Mouse (Mus musculus): ENCODE results near the gene St8sia1. TPM values are rescaled to one million over a fixed set of nuclear protein-coding genes. Genes with fewer than 3 reads are reported as not detected.

The St8sia1 gene
- polyA plus RNA-seq, 1 experiment from 2014 or later = 2.3 TPM

GRCm38 (mm10) chr6:142938549-142939345 lies 25.5 kb downstream of the St8sia1 start:
- H3K9ac ChIP-seq (ENCODE audit: low read depth, low read length) = no peak overlapping the region
- H3K9me3 ChIP-seq (replicated peaks; ENCODE audit: low read length) = no peaks in the 10 kb centered on the region
- ATAC-seq (replicated peaks; ENCODE audit: low FRiP score, low read depth) = no peak
- H3K4me1 ChIP-seq (replicated peaks; ENCODE audit: insufficient read depth, low read length) = no peaks in the 10 kb centered on the region
- DNase-seq (ENCODE audit: low spot score) = peak; percentile 50
- H3K4me3 ChIP-seq (replicated peaks; ENCODE audit: low read depth, low read length) = no peak overlapping the region
- H3K27ac ChIP-seq = no peak overlapping the region
- no peak for TF ChIP-seq CTCF (IDR thresholded peaks at IDR 0.05; ENCODE audit: low read depth)
- no peak overlapping the region for H3K4me2 ChIP-seq (ENCODE audit: low read length)
- H3K36me3 ChIP-seq (ENCODE audit: insufficient read depth, low read length) = no peaks in the 10 kb centered on the region
- H3K27me3 ChIP-seq (ENCODE audit: insufficient read depth, low read length) = no peaks in the 10 kb centered on the region
- WGBS = 50% methylated on average over 9 of the region's 9 CpGs

DNA sequence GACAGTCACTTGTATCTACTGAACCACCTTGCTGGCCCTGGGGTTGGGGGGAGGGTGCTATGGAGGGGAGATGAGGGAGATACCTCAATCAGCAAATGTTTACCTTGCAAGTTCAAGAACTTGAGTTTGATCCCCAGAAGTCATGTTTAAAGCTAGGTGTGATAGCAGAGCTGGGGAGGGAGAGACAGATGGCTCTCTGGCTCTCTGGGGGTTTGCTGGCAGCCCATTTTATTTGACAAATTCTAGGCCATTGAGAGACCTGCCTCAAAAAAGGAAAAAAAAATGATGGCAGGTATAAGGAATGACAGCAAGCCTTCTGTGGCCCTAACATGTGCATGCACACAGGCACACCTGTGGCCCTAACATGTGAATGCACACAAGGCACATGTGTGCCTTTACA lies 26.2 kb downstream of the St8sia1 start:
- ATAC-seq (replicated peaks; ENCODE audit: low FRiP score, low read depth) (no peak), DNase-seq (ENCODE audit: low spot score) (no peak)
- Histone ChIP-seq H3K9ac (ENCODE audit: low read depth, low read length) (no peak overlapping the region), H3K4me3 (replicated peaks; ENCODE audit: low read depth, low read length) (no peak overlapping the region), H3K9me3 (replicated peaks; ENCODE audit: low read length) (no peaks in the 10 kb centered on the region), H3K4me1 (replicated peaks; ENCODE audit: insufficient read depth, low read length) (no peaks in the 10 kb centered on the region), H3K27ac (no peak overlapping the region), H3K4me2 (ENCODE audit: low read length) (no peak overlapping the region), H3K36me3 (ENCODE audit: insufficient read depth, low read length) (no peaks in the 10 kb centered on the region), H3K27me3 (ENCODE audit: insufficient read depth, low read length) (no peaks in the 10 kb centered on the region)
- TF ChIP-seq CTCF (IDR thresholded peaks at IDR 0.05; ENCODE audit: low read depth) = no peak

DNA sequence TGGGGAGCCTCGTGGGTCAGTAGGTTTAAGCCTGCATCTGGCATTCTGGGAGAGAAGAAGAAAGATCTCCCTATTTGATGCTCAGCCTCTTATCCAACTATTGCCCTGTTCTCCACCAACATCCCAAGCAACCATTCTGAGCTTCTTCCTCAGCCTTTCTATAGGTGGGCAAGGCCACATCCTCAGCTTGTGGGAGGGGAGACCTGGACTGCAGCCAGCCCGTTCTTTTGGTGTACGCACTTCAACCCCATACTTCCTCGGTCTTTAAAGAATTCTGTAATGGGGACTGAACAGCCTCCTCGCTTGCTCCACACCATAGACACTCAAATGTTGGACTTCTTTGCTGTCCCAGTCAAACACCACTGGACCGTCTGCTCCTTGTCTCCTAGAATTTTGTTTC lies 31.7 kb downstream of the St8sia1 start:
- Histone ChIP-seq H3K9me3 (replicated peaks; ENCODE audit: low read length) (no peaks in the 10 kb centered on the region), H3K27me3 (ENCODE audit: insufficient read depth, low read length) (no peaks in the 10 kb centered on the region), H3K4me1 (replicated peaks; ENCODE audit: insufficient read depth, low read length) (no peaks in the 10 kb centered on the region), H3K9ac (ENCODE audit: low read depth, low read length) (no peak overlapping the region), H3K36me3 (ENCODE audit: insufficient read depth, low read length) (no peaks in the 10 kb centered on the region), H3K27ac (peak overlapping the region; percentile 65), H3K4me3 (replicated peaks; ENCODE audit: low read depth, low read length) (no peak overlapping the region), H3K4me2 (ENCODE audit: low read length) (no peak overlapping the region)
- 68% methylated on average over 6 of the region's 6 CpGs for WGBS
- ATAC-seq (replicated peaks; ENCODE audit: low FRiP score, low read depth) (no peak), DNase-seq (ENCODE audit: low spot score) (no peak)
- TF ChIP-seq CTCF (IDR thresholded peaks at IDR 0.05; ENCODE audit: low read depth) = no peak

DNA sequence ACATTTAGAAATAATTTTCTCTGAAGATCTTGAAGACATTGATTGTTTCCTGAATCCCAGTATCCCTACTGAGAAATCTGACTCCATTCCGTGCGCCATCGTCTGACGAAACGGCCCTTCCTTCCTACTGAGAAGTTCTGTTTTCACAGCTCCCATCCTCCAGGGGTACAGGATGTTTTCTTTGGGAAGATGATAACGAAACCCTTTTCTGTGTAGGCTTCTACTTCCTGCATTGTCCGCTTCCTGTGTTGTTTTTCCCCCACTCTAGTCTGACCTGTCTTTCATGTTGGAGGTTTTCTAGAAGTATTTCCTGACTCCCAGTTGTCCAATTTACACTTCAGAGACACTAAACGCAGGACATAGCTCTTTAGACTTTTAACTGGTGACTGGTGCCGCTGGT lies 32.1 kb downstream of the St8sia1 start:
- no peak for TF ChIP-seq CTCF (IDR thresholded peaks at IDR 0.05; ENCODE audit: low read depth)
- Histone ChIP-seq H3K9me3 (replicated peaks; ENCODE audit: low read length) (no peaks in the 10 kb centered on the region), H3K9ac (ENCODE audit: low read depth, low read length) (no peak overlapping the region), H3K4me2 (ENCODE audit: low read length) (no peak overlapping the region), H3K4me1 (replicated peaks; ENCODE audit: insufficient read depth, low read length) (no peaks in the 10 kb centered on the region), H3K27me3 (ENCODE audit: insufficient read depth, low read length) (no peaks in the 10 kb centered on the region), H3K4me3 (replicated peaks; ENCODE audit: low read depth, low read length) (no peak overlapping the region), H3K27ac (peak overlapping the region; percentile 65), H3K36me3 (ENCODE audit: insufficient read depth, low read length) (no peaks in the 10 kb centered on the region)
- 34% methylated on average over 9 of the region's 9 CpGs for WGBS
- DNase-seq (ENCODE audit: low spot score) (peak; percentile 67), ATAC-seq (replicated peaks; ENCODE audit: low FRiP score, low read depth) (no peak)

DNA sequence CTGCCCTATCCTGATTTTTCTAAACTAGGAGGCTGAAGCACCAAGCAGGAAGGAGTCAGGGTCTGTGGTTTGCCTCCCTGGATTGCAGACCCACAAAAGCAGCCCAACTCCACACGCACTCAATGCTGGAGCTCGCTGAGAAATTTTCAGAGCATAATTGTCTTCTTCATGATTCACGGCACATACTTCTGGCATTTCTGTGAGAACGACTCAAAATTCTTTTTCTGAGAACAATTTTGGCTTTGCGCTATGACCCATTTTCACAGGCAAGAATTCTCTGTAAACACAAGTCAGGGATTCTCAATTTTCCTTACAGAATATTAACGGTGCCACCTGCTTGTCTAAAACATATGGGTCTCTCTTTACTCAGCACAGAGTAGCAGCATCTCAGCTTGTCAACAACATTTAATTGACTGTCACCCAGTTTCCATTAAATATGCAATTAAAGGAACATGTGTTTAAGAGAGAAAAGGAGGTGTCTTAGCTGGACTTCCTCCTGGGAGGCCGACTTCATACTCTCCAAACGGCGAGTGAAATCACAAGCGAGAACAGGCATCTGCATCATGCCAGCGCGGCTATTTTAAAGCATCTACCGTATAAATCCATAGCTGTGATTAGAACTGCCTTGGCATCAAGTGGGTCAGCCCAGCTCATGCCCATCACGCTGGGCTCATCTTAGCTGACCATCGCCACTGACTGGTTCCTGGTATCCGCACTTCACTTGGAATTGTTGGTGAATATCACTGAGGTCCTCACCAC lies 35.5 kb downstream of the St8sia1 start:
- H3K4me1 ChIP-seq (replicated peaks; ENCODE audit: insufficient read depth, low read length) = no peaks in the 10 kb centered on the region
- no peaks in the 10 kb centered on the region for H3K36me3 ChIP-seq (ENCODE audit: insufficient read depth, low read length)
- H3K9me3 ChIP-seq (replicated peaks; ENCODE audit: low read length) = no peaks in the 10 kb centered on the region
- no peak overlapping the region for H3K4me3 ChIP-seq (replicated peaks; ENCODE audit: low read depth, low read length)
- no peak overlapping the region for H3K27ac ChIP-seq
- 90% methylated on average over 16 of the region's 16 CpGs for WGBS
- no peak overlapping the region for H3K4me2 ChIP-seq (ENCODE audit: low read length)
- H3K27me3 ChIP-seq (ENCODE audit: insufficient read depth, low read length) = no peaks in the 10 kb centered on the region
- DNase-seq (ENCODE audit: low spot score) = no peak
- H3K9ac ChIP-seq (ENCODE audit: low read depth, low read length) = no peak overlapping the region
- no peak for ATAC-seq (replicated peaks; ENCODE audit: low FRiP score, low read depth)
- TF ChIP-seq CTCF (IDR thresholded peaks at IDR 0.05; ENCODE audit: low read depth) = no peak

GRCm38 (mm10) chr6:142926901-142927605 lies 37.2 kb downstream of the St8sia1 start:
- H3K27ac ChIP-seq = no peak overlapping the region
- no peaks in the 10 kb centered on the region for H3K9me3 ChIP-seq (replicated peaks; ENCODE audit: low read length)
- no peaks in the 10 kb centered on the region for H3K36me3 ChIP-seq (ENCODE audit: insufficient read depth, low read length)
- no peak overlapping the region for H3K9ac ChIP-seq (ENCODE audit: low read depth, low read length)
- WGBS = 84% methylated on average over 9 of the region's 9 CpGs
- no peak for TF ChIP-seq CTCF (IDR thresholded peaks at IDR 0.05; ENCODE audit: low read depth)
- H3K4me1 ChIP-seq (replicated peaks; ENCODE audit: insufficient read depth, low read length) = no peaks in the 10 kb centered on the region
- no peaks in the 10 kb centered on the region for H3K27me3 ChIP-seq (ENCODE audit: insufficient read depth, low read length)
- H3K4me3 ChIP-seq (replicated peaks; ENCODE audit: low read depth, low read length) = no peak overlapping the region
- H3K4me2 ChIP-seq (ENCODE audit: low read length) = no peak overlapping the region
- DNase-seq (ENCODE audit: low spot score) = no peak
- ATAC-seq (replicated peaks; ENCODE audit: low FRiP score, low read depth) = no peak

Measured in kidney, postnatal 0 days (tissue).